Mouse (Mus musculus): ENCODE results near the gene Fndc4. TPM values are rescaled to one million over a fixed set of nuclear protein-coding genes. Genes with fewer than 3 reads are reported as not detected.

Fndc4 gene
- polyA plus RNA-seq (2015; fragmentation: Nextera tagmentation; extraction: Ambion mirVana), result 4.0 and 5.2 TPM in 2 replicates

- peak within 1 kb of the TSS; percentile 43 for H3K9ac ChIP-seq (ENCODE audit: low read depth, low read length)
- WGBS (ENCODE audit: insufficient replicate concordance), result under 1% methylated on average over 43 of the region's 46 CpGs
- H3K4me2 ChIP-seq (ENCODE audit: low read depth, low read length), result peak within 1 kb of the TSS; percentile 69
- H3K4me1 ChIP-seq (ENCODE audit: control insufficient read depth, low read depth, low read length), result peaks cover 8% of the 10 kb centered on the region
- H3K27me3 ChIP-seq (ENCODE audit: control insufficient read depth, insufficient read depth, low read depth, low read length), result peaks cover 28% of the 10 kb centered on the region
- no peaks in the 10 kb centered on the region for H3K9me3 ChIP-seq (replicated peaks; ENCODE audit: control insufficient read depth, low read length)
- peak within 1 kb of the TSS; percentile 59 for H3K4me3 ChIP-seq (ENCODE audit: low read depth, low read length)
- no peak for ATAC-seq (ENCODE audit: low read depth)
- peak within 1 kb of the TSS; percentile 69 for H3K27ac ChIP-seq (ENCODE audit: low read length)
- H3K36me3 ChIP-seq (ENCODE audit: control insufficient read depth, insufficient read depth), result no peaks in the 10 kb centered on the region
Measured at GRCm38 (mm10) chr5:31295606-31296141, at the start of gene Fndc4. Fndc4 (minus strand) TSS chr5:31296080.

- no peak for ATAC-seq (ENCODE audit: low read depth)
- Histone ChIP-seq H3K4me2 (ENCODE audit: low read depth, low read length) (no peak overlapping the region), H3K4me1 (ENCODE audit: control insufficient read depth, low read depth, low read length) (no peaks in the 10 kb centered on the region), H3K4me3 (ENCODE audit: low read depth, low read length) (no peak overlapping the region), H3K27ac (ENCODE audit: low read length) (no peak overlapping the region), H3K36me3 (ENCODE audit: control insufficient read depth, insufficient read depth) (no peaks in the 10 kb centered on the region), H3K9me3 (replicated peaks; ENCODE audit: control insufficient read depth, low read length) (no peaks in the 10 kb centered on the region), H3K27me3 (ENCODE audit: control insufficient read depth, insufficient read depth, low read depth, low read length) (no peaks in the 10 kb centered on the region), H3K9ac (ENCODE audit: low read depth, low read length) (no peak overlapping the region)
- WGBS (ENCODE audit: insufficient replicate concordance), result 32% methylated on average over 7 of the region's 7 CpGs
Measured at GRCm38 (mm10) chr5:31328255-31328654, 32.4 kb upstream of the Fndc4 start.

- no peaks in the 10 kb centered on the region for H3K36me3 ChIP-seq (ENCODE audit: control insufficient read depth, insufficient read depth)
- no peak overlapping the region for H3K4me2 ChIP-seq (ENCODE audit: low read depth, low read length)
- no peak overlapping the region for H3K9ac ChIP-seq (ENCODE audit: low read depth, low read length)
- no peaks in the 10 kb centered on the region for H3K4me1 ChIP-seq (ENCODE audit: control insufficient read depth, low read depth, low read length)
- WGBS (ENCODE audit: insufficient replicate concordance), result 13% methylated on average over 5 of the region's 5 CpGs
- ATAC-seq (ENCODE audit: low read depth), result no peak
- no peaks in the 10 kb centered on the region for H3K27me3 ChIP-seq (ENCODE audit: control insufficient read depth, insufficient read depth, low read depth, low read length)
- H3K27ac ChIP-seq (ENCODE audit: low read length), result no peak overlapping the region
- H3K9me3 ChIP-seq (replicated peaks; ENCODE audit: control insufficient read depth, low read length), result no peaks in the 10 kb centered on the region
- no peak overlapping the region for H3K4me3 ChIP-seq (ENCODE audit: low read depth, low read length)
Measured at GRCm38 (mm10) chr5:31326850-31327249, 31.0 kb upstream of the Fndc4 start.

DNA sequence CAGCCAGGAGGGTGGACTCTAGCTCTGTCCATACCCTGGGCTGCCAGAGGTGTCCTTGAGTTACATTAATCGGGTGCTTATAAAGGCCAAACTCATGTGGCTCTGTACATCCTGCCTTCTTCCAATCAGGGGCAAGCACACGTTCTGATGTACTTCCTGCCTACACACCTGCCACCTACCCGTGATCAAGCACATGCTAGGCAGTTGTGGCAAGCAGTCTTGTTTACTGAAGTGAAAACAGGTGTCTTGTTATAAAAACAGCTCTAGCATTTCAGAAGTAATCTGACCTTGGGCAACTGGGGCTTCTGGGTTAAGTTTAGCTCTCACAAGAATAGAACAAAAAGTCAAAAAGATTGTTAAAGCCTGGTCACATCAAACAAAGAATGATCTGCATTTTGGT is 28.2 kb upstream of the Fndc4 start:
- Histone ChIP-seq H3K27ac (ENCODE audit: low read length) (no peak overlapping the region), H3K4me2 (ENCODE audit: low read depth, low read length) (no peak overlapping the region), H3K36me3 (ENCODE audit: control insufficient read depth, insufficient read depth) (no peaks in the 10 kb centered on the region), H3K9me3 (replicated peaks; ENCODE audit: control insufficient read depth, low read length) (no peaks in the 10 kb centered on the region), H3K4me3 (ENCODE audit: low read depth, low read length) (no peak overlapping the region), H3K4me1 (ENCODE audit: control insufficient read depth, low read depth, low read length) (no peaks in the 10 kb centered on the region), H3K27me3 (ENCODE audit: control insufficient read depth, insufficient read depth, low read depth, low read length) (no peaks in the 10 kb centered on the region), H3K9ac (ENCODE audit: low read depth, low read length) (no peak overlapping the region)
- WGBS (ENCODE audit: insufficient replicate concordance), result 37% methylated on average over 3 of the region's 3 CpGs
- no peak for ATAC-seq (ENCODE audit: low read depth)

- no peaks in the 10 kb centered on the region for H3K27me3 ChIP-seq (ENCODE audit: control insufficient read depth, insufficient read depth, low read depth, low read length)
- H3K4me3 ChIP-seq (ENCODE audit: low read depth, low read length), result no peak overlapping the region
- no peak for ATAC-seq (ENCODE audit: low read depth)
Measured at GRCm38 (mm10) chr5:31322776-31323175, 26.9 kb upstream of the Fndc4 start.

GRCm38 (mm10) chr5:31312806-31313205 is 16.9 kb upstream of the Fndc4 start:
- WGBS (ENCODE audit: insufficient replicate concordance), result 44% methylated on average over 8 of the region's 8 CpGs
- no peak for ATAC-seq (ENCODE audit: low read depth)
- H3K9me3 ChIP-seq (replicated peaks; ENCODE audit: control insufficient read depth, low read length), result no peaks in the 10 kb centered on the region
- H3K27me3 ChIP-seq (ENCODE audit: control insufficient read depth, insufficient read depth, low read depth, low read length), result no peaks in the 10 kb centered on the region
- no peak overlapping the region for H3K4me3 ChIP-seq (ENCODE audit: low read depth, low read length)
- H3K4me2 ChIP-seq (ENCODE audit: low read depth, low read length), result no peak overlapping the region
- H3K9ac ChIP-seq (ENCODE audit: low read depth, low read length), result no peak overlapping the region
- H3K36me3 ChIP-seq (ENCODE audit: control insufficient read depth, insufficient read depth), result no peaks in the 10 kb centered on the region
- no peaks in the 10 kb centered on the region for H3K4me1 ChIP-seq (ENCODE audit: control insufficient read depth, low read depth, low read length)
- no peak overlapping the region for H3K27ac ChIP-seq (ENCODE audit: low read length)

More at GRCm38 (mm10) chr5:31322776-31323175, 26.9 kb upstream of the Fndc4 start:
- H3K4me2 ChIP-seq (ENCODE audit: low read depth, low read length), result no peak overlapping the region
- H3K9me3 ChIP-seq (replicated peaks; ENCODE audit: control insufficient read depth, low read length), result no peaks in the 10 kb centered on the region
- WGBS (ENCODE audit: insufficient replicate concordance), result 68% methylated on average over 3 of the region's 3 CpGs
- H3K27ac ChIP-seq (ENCODE audit: low read length), result no peak overlapping the region
- H3K4me1 ChIP-seq (ENCODE audit: control insufficient read depth, low read depth, low read length), result no peaks in the 10 kb centered on the region
- no peaks in the 10 kb centered on the region for H3K36me3 ChIP-seq (ENCODE audit: control insufficient read depth, insufficient read depth)
- H3K9ac ChIP-seq (ENCODE audit: low read depth, low read length), result no peak overlapping the region

- no peaks in the 10 kb centered on the region for H3K4me1 ChIP-seq (ENCODE audit: control insufficient read depth, low read depth, low read length)
- H3K9me3 ChIP-seq (replicated peaks; ENCODE audit: control insufficient read depth, low read length), result no peaks in the 10 kb centered on the region
- no peak for ATAC-seq (ENCODE audit: low read depth)
- H3K4me2 ChIP-seq (ENCODE audit: low read depth, low read length), result no peak overlapping the region
- H3K9ac ChIP-seq (ENCODE audit: low read depth, low read length), result no peak overlapping the region
- WGBS (ENCODE audit: insufficient replicate concordance), result 75% methylated on average over 6 of the region's 6 CpGs
- H3K4me3 ChIP-seq (ENCODE audit: low read depth, low read length), result no peak overlapping the region
- H3K27me3 ChIP-seq (ENCODE audit: control insufficient read depth, insufficient read depth, low read depth, low read length), result no peaks in the 10 kb centered on the region
- H3K36me3 ChIP-seq (ENCODE audit: control insufficient read depth, insufficient read depth), result no peaks in the 10 kb centered on the region
- no peak overlapping the region for H3K27ac ChIP-seq (ENCODE audit: low read length)
Measured at GRCm38 (mm10) chr5:31303093-31303492, 7.2 kb upstream of the Fndc4 start.

GRCm38 (mm10) chr5:31301866-31302265 is 6.0 kb upstream of the Fndc4 start:
- H3K4me2 ChIP-seq (ENCODE audit: low read depth, low read length), result no peak overlapping the region
- no peak overlapping the region for H3K27ac ChIP-seq (ENCODE audit: low read length)
- peaks cover 7% of the 10 kb centered on the region for H3K27me3 ChIP-seq (ENCODE audit: control insufficient read depth, insufficient read depth, low read depth, low read length)
- no peak for ATAC-seq (ENCODE audit: low read depth)
- WGBS (ENCODE audit: insufficient replicate concordance), result 51% methylated on average over 7 of the region's 8 CpGs
- no peaks in the 10 kb centered on the region for H3K36me3 ChIP-seq (ENCODE audit: control insufficient read depth, insufficient read depth)
- no peaks in the 10 kb centered on the region for H3K9me3 ChIP-seq (replicated peaks; ENCODE audit: control insufficient read depth, low read length)
- H3K4me3 ChIP-seq (ENCODE audit: low read depth, low read length), result no peak overlapping the region
- H3K9ac ChIP-seq (ENCODE audit: low read depth, low read length), result no peak overlapping the region
- no peaks in the 10 kb centered on the region; the same call in 1 of the 2 replicates for H3K4me1 ChIP-seq (ENCODE audit: control insufficient read depth, low read depth, low read length)

- no peaks in the 10 kb centered on the region for H3K9me3 ChIP-seq (replicated peaks; ENCODE audit: control insufficient read depth, low read length)
- H3K36me3 ChIP-seq (ENCODE audit: control insufficient read depth, insufficient read depth), result no peaks in the 10 kb centered on the region
- WGBS (ENCODE audit: insufficient replicate concordance), result 17% methylated on average over 2 of the region's 2 CpGs
- no peak for ATAC-seq (ENCODE audit: low read depth)
- no peak overlapping the region for H3K4me2 ChIP-seq (ENCODE audit: low read depth, low read length)
- peaks cover 28% of the 10 kb centered on the region for H3K27me3 ChIP-seq (ENCODE audit: control insufficient read depth, insufficient read depth, low read depth, low read length)
- no peak overlapping the region for H3K4me3 ChIP-seq (ENCODE audit: low read depth, low read length)
- H3K4me1 ChIP-seq (ENCODE audit: control insufficient read depth, low read depth, low read length), result peaks cover 4% of the 10 kb centered on the region
- H3K27ac ChIP-seq (ENCODE audit: low read length), result no peak overlapping the region
- H3K9ac ChIP-seq (ENCODE audit: low read depth, low read length), result no peak overlapping the region
Measured at GRCm38 (mm10) chr5:31298486-31298885, 2.6 kb upstream of the Fndc4 start.
